Mouse (Mus musculus) forebrain, embryonic 11.5 days (tissue): ENCODE data around the gene Fer. TPM values are rescaled to one million over a fixed set of nuclear protein-coding genes. Genes with fewer than 3 reads are reported as not detected.

Experiments used
- ATAC-seq: fragments of 200-750 bp; cut with Nextera tagmentation; replicated peaks from 2 replicates; pipeline ENCODE4 v1.8.0; 2017; ENCODE audit warnings: moderate TSS enrichment; ENCODE audit not compliant: low FRiP score
- DNase-seq: peaks from one replicate; pipeline ENCODE4 v3.0.0-alpha.2; 2017; ENCODE audit warnings: low spot score
- H3K27ac ChIP-seq: fragments of 300-500 bp; sonication (generic); 2 replicates; pipeline ENCODE4 v1.5.1; 2014; ENCODE audit warnings: low read depth, low read length
- H3K27me3 ChIP-seq: fragments of 300-500 bp; sonication (generic); 2 replicates; pipeline ENCODE4 v1.6.1; 2014; ENCODE audit warnings: mild to moderate bottlenecking, low read length, mixed read lengths; ENCODE audit not compliant: control insufficient read depth, insufficient read depth
- H3K36me3 ChIP-seq: fragments of 300-500 bp; sonication (generic); 2 replicates; pipeline ENCODE4 v1.6.1; 2014; ENCODE audit warnings: mild to moderate bottlenecking, low read length, moderate library complexity, mixed read lengths; ENCODE audit not compliant: control insufficient read depth, insufficient read depth
- H3K4me1 ChIP-seq: fragments of 300-500 bp; sonication (generic); replicated peaks from 2 replicates; pipeline ENCODE4 v1.6.1; 2014; ENCODE audit warnings: low read length, mixed read lengths; ENCODE audit not compliant: control insufficient read depth, insufficient read depth
- H3K4me2 ChIP-seq: fragments of 300-500 bp; sonication (generic); 2 replicates; pipeline ENCODE4 v1.6.1; 2014; ENCODE audit warnings: low read depth, mild to moderate bottlenecking, low read length, moderate library complexity, mixed read lengths; ENCODE audit not compliant: severe bottlenecking
- H3K4me3 ChIP-seq: fragments of 300-500 bp; sonication (generic); 2 replicates; pipeline ENCODE4 v1.5.1; 2014; ENCODE audit warnings: low read depth, low read length
- H3K9ac ChIP-seq: fragments of 300-500 bp; sonication (generic); 2 replicates; pipeline ENCODE4 v1.6.1; 2014; ENCODE audit warnings: low read length
- H3K9me3 ChIP-seq: fragments of 300-500 bp; sonication (generic); 2 replicates; pipeline ENCODE4 v1.6.1; 2016; ENCODE audit warnings: low read length, mixed read lengths; ENCODE audit not compliant: control insufficient read depth
- WGBS: fragments of 180-500 bp; shearing (Covaris S2); extraction: QIAGEN DNeasy Blood & Tissue Kit; methylation state at CpG from one replicate; pipeline ENCODE4 v1.1.7; 2014; 5-methylcytosine and 5-hydroxymethylcytosine counted together
- polyA plus RNA-seq: library from polyadenylated mRNA; unstranded; fragments of >200 nt; fragmentation: Nextera tagmentation; extraction: Ambion mirVana; gene quantifications from 2 replicates; pipeline ENCODE4 v1.2.1, GENCODE M21; 2014

Fer gene
- polyA plus RNA-seq, 1 experiment from 2014 or later = 40.3 TPM

- no peaks in the 10 kb centered on the region for H3K36me3 ChIP-seq
- no peak for DNase-seq
- ATAC-seq = no peak
- no peaks in the 10 kb centered on the region for H3K27me3 ChIP-seq
- WGBS = 76% methylated on average over 4 of the region's 4 CpGs
- H3K4me1 ChIP-seq = no peaks in the 10 kb centered on the region
- no peak overlapping the region for H3K4me3 ChIP-seq
- H3K9ac ChIP-seq = no peak overlapping the region
- H3K27ac ChIP-seq = no peak overlapping the region
- H3K9me3 ChIP-seq = no peaks in the 10 kb centered on the region
- no peak overlapping the region for H3K4me2 ChIP-seq
Observed at GRCm38 (mm10) chr17:63972181-63972580, 109.3 kb downstream of the Fer start.

- no peaks in the 10 kb centered on the region for H3K9me3 ChIP-seq
- H3K27ac ChIP-seq = no peak overlapping the region
- H3K4me1 ChIP-seq = no peaks in the 10 kb centered on the region
- DNase-seq (no peak), ATAC-seq (no peak)
- H3K4me3 ChIP-seq = no peak overlapping the region
- H3K27me3 ChIP-seq = no peaks in the 10 kb centered on the region
- no peak overlapping the region for H3K9ac ChIP-seq
- H3K36me3 ChIP-seq = no peaks in the 10 kb centered on the region
- H3K4me2 ChIP-seq = no peak overlapping the region
- 76% methylated on average over 5 of the region's 5 CpGs for WGBS
Observed at GRCm38 (mm10) chr17:63973806-63974205, 110.9 kb downstream of the Fer start.

GRCm38 (mm10) chr17:63974253-63974652 is 111.4 kb downstream of the Fer start:
- ATAC-seq = no peak

GRCm38 (mm10) chr17:63978794-63979571 is 116.1 kb downstream of the Fer start:
- Histone ChIP-seq H3K9me3 (no peaks in the 10 kb centered on the region), H3K9ac (no peak overlapping the region), H3K27me3 (no peaks in the 10 kb centered on the region), H3K4me3 (no peak overlapping the region), H3K27ac (no peak overlapping the region), H3K4me1 (no peaks in the 10 kb centered on the region), H3K4me2 (no peak overlapping the region), H3K36me3 (peaks cover 2% of the 10 kb centered on the region; the same call in 1 of the 2 replicates)
- ATAC-seq (no peak), DNase-seq (no peak)
- WGBS = 94% methylated on average over 4 of the region's 4 CpGs

More at GRCm38 (mm10) chr17:63974253-63974652, 111.4 kb downstream of the Fer start:
- Histone ChIP-seq H3K27ac (no peak overlapping the region), H3K27me3 (no peaks in the 10 kb centered on the region), H3K36me3 (no peaks in the 10 kb centered on the region), H3K9ac (no peak overlapping the region), H3K4me3 (no peak overlapping the region), H3K4me1 (no peaks in the 10 kb centered on the region), H3K4me2 (no peak overlapping the region), H3K9me3 (no peaks in the 10 kb centered on the region)
- DNase-seq = no peak
- WGBS = 80% methylated on average over 5 of the region's 5 CpGs

GRCm38 (mm10) chr17:63980167-63980566 is 117.3 kb downstream of the Fer start:
- Histone ChIP-seq H3K4me1 (no peaks in the 10 kb centered on the region), H3K27me3 (no peaks in the 10 kb centered on the region), H3K4me3 (no peak overlapping the region), H3K9me3 (no peaks in the 10 kb centered on the region), H3K27ac (no peak overlapping the region), H3K4me2 (no peak overlapping the region), H3K36me3 (peaks cover 2% of the 10 kb centered on the region; the same call in 1 of the 2 replicates), H3K9ac (no peak overlapping the region)
- DNase-seq (no peak), ATAC-seq (no peak)
- 89% methylated on average over 3 of the region's 3 CpGs for WGBS

- Histone ChIP-seq H3K4me2 (no peak overlapping the region), H3K27me3 (no peaks in the 10 kb centered on the region), H3K9me3 (no peaks in the 10 kb centered on the region), H3K27ac (no peak overlapping the region), H3K9ac (no peak overlapping the region), H3K4me3 (no peak overlapping the region), H3K4me1 (no peaks in the 10 kb centered on the region), H3K36me3 (no peaks in the 10 kb centered on the region)
- 89% methylated on average over 2 of the region's 2 CpGs for WGBS
- no peak for DNase-seq
- no peak for ATAC-seq
Observed at GRCm38 (mm10) chr17:63988710-63989109, 125.8 kb downstream of the Fer start.

- Histone ChIP-seq H3K4me2 (no peak overlapping the region), H3K9me3 (no peaks in the 10 kb centered on the region), H3K9ac (no peak overlapping the region), H3K4me3 (no peak overlapping the region), H3K27ac (no peak overlapping the region), H3K4me1 (no peaks in the 10 kb centered on the region), H3K36me3 (no peaks in the 10 kb centered on the region), H3K27me3 (no peaks in the 10 kb centered on the region)
- no peak for ATAC-seq
- DNase-seq = no peak
- 92% methylated on average over 3 of the region's 3 CpGs for WGBS
Observed at GRCm38 (mm10) chr17:63991160-63991559, 128.3 kb downstream of the Fer start.

GRCm38 (mm10) chr17:63995921-63996320 is 133.1 kb downstream of the Fer start:
- no peaks in the 10 kb centered on the region for H3K36me3 ChIP-seq
- WGBS = 91% methylated on average over 1 of the region's 1 CpGs
- ATAC-seq = no peak

GRCm38 (mm10) chr17:63997643-63998042 is 134.8 kb downstream of the Fer start:
- Histone ChIP-seq H3K4me3 (no peak overlapping the region), H3K4me2 (no peak overlapping the region), H3K27ac (no peak overlapping the region), H3K9me3 (no peaks in the 10 kb centered on the region), H3K36me3 (no peaks in the 10 kb centered on the region), H3K27me3 (no peaks in the 10 kb centered on the region), H3K4me1 (no peaks in the 10 kb centered on the region), H3K9ac (no peak overlapping the region)
- 91% methylated on average over 6 of the region's 6 CpGs for WGBS
- DNase-seq (no peak), ATAC-seq (no peak)

More at GRCm38 (mm10) chr17:63995921-63996320, 133.1 kb downstream of the Fer start:
- no peak overlapping the region for H3K4me2 ChIP-seq
- H3K27ac ChIP-seq = no peak overlapping the region
- DNase-seq = no peak
- no peaks in the 10 kb centered on the region for H3K9me3 ChIP-seq
- no peaks in the 10 kb centered on the region for H3K4me1 ChIP-seq
- H3K9ac ChIP-seq = no peak overlapping the region
- H3K27me3 ChIP-seq = no peaks in the 10 kb centered on the region
- H3K4me3 ChIP-seq = no peak overlapping the region
